Mouse (Mus musculus) CH12.LX (cell line): ENCODE measurements around the gene Noa1. TPM values are rescaled to one million over a fixed set of nuclear protein-coding genes. Genes with fewer than 3 reads are reported as not detected.

Experiments used
- DNase-seq: peaks from one replicate; pipeline ENCODE4 v3.0.0-alpha.2; 2013; ENCODE audit errors: extremely low read depth
- H3K27ac ChIP-seq: 2 replicates; pipeline ENCODE4 v1.5.1; 2012; ENCODE audit warnings: low read depth, mild to moderate bottlenecking, control low read depth, moderate library complexity; ENCODE audit not compliant: insufficient read depth
- H3K27me3 ChIP-seq: replicated peaks from 2 replicates; pipeline ENCODE3; 2012; ENCODE audit warnings: inconsistent platforms
- H3K36me3 ChIP-seq, 2 experiments: replicated peaks in 1 of 2; 2 replicates each; pipeline versions ENCODE3 to v1.6.1; 2012; ENCODE audit warnings: inconsistent platforms in 1 of 2, low read length in 1 of 2, mild to moderate bottlenecking in 1 of 2, mixed read lengths in 1 of 2, moderate library complexity in 1 of 2; ENCODE audit not compliant: control insufficient read depth in 1 of 2, insufficient read depth in 1 of 2
- H3K4me1 ChIP-seq, 2 experiments: 2 replicates each; pipeline ENCODE4 v1.6.1; 2012; ENCODE audit warnings: inconsistent platforms in 1 of 2, moderate library complexity in 1 of 2; ENCODE audit not compliant: insufficient read depth in 2 of 2, control insufficient read depth in 1 of 2
- H3K4me2 ChIP-seq: 2 replicates; pipeline ENCODE4 v1.6.1; 2012; ENCODE audit warnings: low read depth, mild to moderate bottlenecking, control low read depth; ENCODE audit not compliant: poor library complexity, insufficient read depth, severe bottlenecking
- H3K4me3 ChIP-seq, 3 experiments: fragments of 150-350 bp in 1 of 3; sonication (generic) in 1 of 3; replicated peaks in 1 of 3; 2 replicates each; pipeline versions ENCODE3 to v1.5.1; 2011 to 2012; ENCODE audit warnings: low read depth in 2 of 3, low read length in 2 of 3, mild to moderate bottlenecking in 2 of 3, moderate library complexity in 2 of 3, control low read depth in 1 of 3, improper control_type of control experiment in 1 of 3, inconsistent platforms in 1 of 3, mixed read lengths in 1 of 3; ENCODE audit not compliant: poor library complexity in 1 of 3
- H3K79me2 ChIP-seq: replicated peaks from 2 replicates; pipeline ENCODE4 v1.6.1; 2012; ENCODE audit warnings: mild to moderate bottlenecking, moderate library complexity; ENCODE audit not compliant: control insufficient read depth, poor library complexity, insufficient read depth, severe bottlenecking; ENCODE audit errors: extremely low read depth
- H3K9ac ChIP-seq: 2 replicates; pipeline ENCODE4 v1.6.1; 2012; ENCODE audit warnings: low read depth, mild to moderate bottlenecking, control low read depth, moderate library complexity; ENCODE audit not compliant: insufficient read depth
- H3K9me3 ChIP-seq: replicated peaks from 2 replicates; pipeline ENCODE3; 2012; ENCODE audit warnings: low read length, inconsistent platforms, mixed read lengths
- BHLHE40 ChIP-seq: IDR thresholded peaks from 2 replicates; pipeline ENCODE4 v1.6.1; 2011; ENCODE audit warnings: mild to moderate bottlenecking, low read depth, low read length, improper control_type of control experiment
- CHD2 ChIP-seq: IDR thresholded peaks from 2 replicates; pipeline ENCODE4 v1.6.1; 2011; ENCODE audit warnings: low read length, improper control_type of control experiment
- CTCF ChIP-seq, 2 experiments: IDR thresholded peaks in 1 of 2; conservative IDR thresholded peaks in 1 of 2; 2 replicates each; pipeline ENCODE4 v1.5.1; 2011 to 2012; ENCODE audit warnings: low read depth in 2 of 2, low read length in 2 of 2, improper control_type of control experiment in 1 of 2, inconsistent platforms in 1 of 2, mild to moderate bottlenecking in 1 of 2, moderate library complexity in 1 of 2
- EP300 ChIP-seq: IDR thresholded peaks from 2 replicates; pipeline ENCODE4 v1.6.1; 2011; ENCODE audit warnings: low read length, improper control_type of control experiment
- ETS1 ChIP-seq: conservative IDR thresholded peaks from 2 replicates; pipeline ENCODE4 v1.6.1; 2012; ENCODE audit warnings: low read depth, mild to moderate bottlenecking, inconsistent platforms, low read length, improper control_type of control experiment, moderate library complexity
- HCFC1 ChIP-seq: IDR thresholded peaks from 2 replicates; pipeline ENCODE4 v1.6.1; 2012; ENCODE audit warnings: low read depth, mild to moderate bottlenecking, inconsistent platforms, low read length, improper control_type of control experiment
- IRF4 ChIP-seq: IDR thresholded peaks from 2 replicates; pipeline ENCODE4 v1.6.1; 2014; ENCODE audit warnings: low read depth, mild to moderate bottlenecking, inconsistent platforms, low read length, improper control_type of control experiment
- JUN ChIP-seq: IDR thresholded peaks from 2 replicates; pipeline ENCODE4 v1.6.1; 2011; ENCODE audit warnings: low read depth, mild to moderate bottlenecking, low read length, improper control_type of control experiment, moderate library complexity; ENCODE audit not compliant: insufficient read depth
- JUND ChIP-seq: conservative IDR thresholded peaks from 2 replicates; pipeline ENCODE4 v1.6.1; 2011; ENCODE audit warnings: low read depth, low read length, improper control_type of control experiment
- MAFK ChIP-seq: IDR thresholded peaks from 2 replicates; pipeline ENCODE4 v1.6.1; 2011; ENCODE audit warnings: low read length, improper control_type of control experiment; ENCODE audit not compliant: insufficient replicate concordance
- NELFE ChIP-seq: IDR thresholded peaks from 2 replicates; pipeline ENCODE4 v1.6.1; 2011; ENCODE audit warnings: low read depth, low read length, improper control_type of control experiment
- NRF1 ChIP-seq: IDR thresholded peaks from 2 replicates; pipeline ENCODE4 v1.6.1; 2014; ENCODE audit warnings: low read depth, mild to moderate bottlenecking, inconsistent platforms, low read length, improper control_type of control experiment, moderate library complexity
- PAX5 ChIP-seq: IDR thresholded peaks from 2 replicates; pipeline ENCODE4 v1.6.1; 2012; ENCODE audit warnings: low read length, inconsistent platforms, mixed read lengths
- POLR2A ChIP-seq: IDR thresholded peaks from 2 replicates; pipeline ENCODE4 v1.6.1; 2011; ENCODE audit warnings: low read depth, mild to moderate bottlenecking, improper control_type of control experiment, low read length
- RAD21 ChIP-seq: IDR thresholded peaks from 2 replicates; pipeline ENCODE4 v1.6.1; 2011; ENCODE audit warnings: low read depth, mild to moderate bottlenecking, low read length, improper control_type of control experiment, moderate library complexity
- RCOR1 ChIP-seq: conservative IDR thresholded peaks from 2 replicates; pipeline ENCODE4 v1.6.1; 2012; ENCODE audit warnings: low read depth, mild to moderate bottlenecking, inconsistent platforms, low read length, improper control_type of control experiment
- SMC3 ChIP-seq: IDR thresholded peaks from 2 replicates; pipeline ENCODE4 v1.6.1; 2011; ENCODE audit warnings: low read depth, low read length, improper control_type of control experiment
- TCF12 ChIP-seq: IDR thresholded peaks from 2 replicates; pipeline ENCODE4 v1.6.1; 2014; ENCODE audit warnings: low read depth, mild to moderate bottlenecking, inconsistent platforms, low read length, improper control_type of control experiment
- UBTF ChIP-seq: IDR thresholded peaks from 2 replicates; pipeline ENCODE4 v1.6.1; 2012; ENCODE audit warnings: low read depth, mild to moderate bottlenecking, inconsistent platforms, low read length, improper control_type of control experiment, moderate library complexity
- USF1 ChIP-seq: IDR thresholded peaks from 2 replicates; pipeline ENCODE4 v1.6.1; 2014; ENCODE audit warnings: low read depth, mild to moderate bottlenecking, inconsistent platforms, low read length, improper control_type of control experiment
- USF2 ChIP-seq: conservative IDR thresholded peaks from 2 replicates; pipeline ENCODE4 v1.6.1; 2011; ENCODE audit warnings: low read depth, low read length, improper control_type of control experiment
- ZC3H11A ChIP-seq: IDR thresholded peaks from 2 replicates; pipeline ENCODE4 v1.6.1; 2012; ENCODE audit warnings: low read depth, mild to moderate bottlenecking, inconsistent platforms, low read length, improper control_type of control experiment
- ZKSCAN1 ChIP-seq: IDR thresholded peaks from 2 replicates; pipeline ENCODE4 v1.6.1; 2012; ENCODE audit warnings: low read depth, inconsistent platforms, low read length, improper control_type of control experiment, borderline replicate concordance
- ZNF384 ChIP-seq: IDR thresholded peaks from 2 replicates; pipeline ENCODE4 v1.6.1; 2012; ENCODE audit warnings: low read depth, low read length, improper control_type of control experiment, inconsistent platforms
- dilution Hi-C: fragments of 300-500 bp; cut with MboI; formaldehyde crosslinking; loops from 2 replicates; pipeline ENCODE4 v1.14.3; 2020; ENCODE audit warnings: low sequenced_read_pairs; ENCODE audit not compliant: extremely low pct_unique_long_range_greater_than_20kb, extremely low pct_ligation_motif_present
- in situ Hi-C: fragments of 300-500 bp; cut with MboI; formaldehyde crosslinking; loops from 3 replicates; pipeline ENCODE4 v1.14.3; 2019; ENCODE audit warnings: low sequenced_read_pairs, low pct_ligation_motif_present, low pct_unique_long_range_greater_than_20kb, mixed read lengths
- polyA plus RNA-seq: library from polyadenylated mRNA; unstranded; fragments of >175 nt; gene quantifications from 2 replicates; pipeline ENCODE4 v1.2.1, GENCODE M21; 2012; ENCODE audit warnings: low read depth; ENCODE audit not compliant: insufficient read length
- total RNA-seq, 2 experiments: library from RNA; depleted of rRNA; stranded (reverse); fragments of 300-350 nt in 1 of 2; fragments of >200 nt in 1 of 2; gene quantifications; 2 replicates each; pipeline ENCODE4 v1.2.3; 2012 to 2014

The Noa1 gene
- total and polyA plus RNA-seq, 3 experiments = 33.0 to 60.7 (median 45.7) TPM

GRCm38 (mm10) chr5:77275950-77276349 is 33.9 kb downstream of the Noa1 start:
- in situ Hi-C loops = no loop called here
- peaks cover 5 to 44% of the 10 kb centered on the region in 2 experiments; a peak in 3 of 4 replicates for H3K4me1 ChIP-seq
- no peak for DNase-seq
- no peaks in the 10 kb centered on the region for H3K27me3 ChIP-seq
- no peak overlapping the region for H3K27ac ChIP-seq
- dilution Hi-C loops = no loop called here
- TF ChIP-seq CTCF (conservative IDR thresholded peaks at IDR 0.05 in 1 of 2, IDR thresholded peaks at IDR 0.05 in 1 of 2; ENCODE audit: low read depth in 2 of 2, low read length in 2 of 2) = peak; percentile 64 to 74
- peak; percentile 29 for TF ChIP-seq SMC3
- no peak for TF ChIP-seq ZNF384
- TF ChIP-seq JUND = no peak
- peak; percentile 27 for TF ChIP-seq RAD21
- no peaks in the 10 kb centered on the region for H3K9me3 ChIP-seq
- no peak overlapping the region for H3K4me3 ChIP-seq
- H3K79me2 ChIP-seq = peaks cover 86% of the 10 kb centered on the region
- peaks cover 60 to 84% of the 10 kb centered on the region in 2 experiments for H3K36me3 ChIP-seq
- H3K4me2 ChIP-seq = no peak overlapping the region
- no peak overlapping the region for H3K9ac ChIP-seq

- H3K4me1 ChIP-seq = peaks cover 5 to 59% of the 10 kb centered on the region in 2 experiments; a peak in 3 of 4 replicates
- no peak overlapping the region for H3K4me3 ChIP-seq
- no peak overlapping the region for H3K27ac ChIP-seq
- H3K9me3 ChIP-seq = peaks cover 9% of the 10 kb centered on the region
- no peaks in the 10 kb centered on the region for H3K27me3 ChIP-seq
- H3K4me2 ChIP-seq = no peak overlapping the region
- peaks cover 97% of the 10 kb centered on the region for H3K79me2 ChIP-seq
- in situ Hi-C loops (no loop called here), dilution Hi-C loops (no loop called here)
- H3K9ac ChIP-seq = no peak overlapping the region
- DNase-seq = peak; percentile 76
- TF ChIP-seq ZNF384 = 0 out of 2 replicates have a peak, but pooled peaks have one; percentile 12
- TF ChIP-seq POLR2A = no peak
- TF ChIP-seq IRF4 = no peak
- no peak for TF ChIP-seq TCF12
- no peak for TF ChIP-seq CHD2
- no peak for TF ChIP-seq USF1
- TF ChIP-seq BHLHE40 = no peak
- no peak for TF ChIP-seq USF2
- no peak for TF ChIP-seq MAFK
- peak in 1 of 2 experiments; percentile 37; a peak in 2 of 4 replicates for TF ChIP-seq CTCF (conservative IDR thresholded peaks at IDR 0.05 in 1 of 2, IDR thresholded peaks at IDR 0.05 in 1 of 2; ENCODE audit: low read depth in 2 of 2, low read length in 2 of 2)
- H3K36me3 ChIP-seq = peaks cover 59 to 82% of the 10 kb centered on the region in 2 experiments
Measured at GRCm38 (mm10) chr5:77273151-77273550, 36.7 kb downstream of the Noa1 start.

DNA sequence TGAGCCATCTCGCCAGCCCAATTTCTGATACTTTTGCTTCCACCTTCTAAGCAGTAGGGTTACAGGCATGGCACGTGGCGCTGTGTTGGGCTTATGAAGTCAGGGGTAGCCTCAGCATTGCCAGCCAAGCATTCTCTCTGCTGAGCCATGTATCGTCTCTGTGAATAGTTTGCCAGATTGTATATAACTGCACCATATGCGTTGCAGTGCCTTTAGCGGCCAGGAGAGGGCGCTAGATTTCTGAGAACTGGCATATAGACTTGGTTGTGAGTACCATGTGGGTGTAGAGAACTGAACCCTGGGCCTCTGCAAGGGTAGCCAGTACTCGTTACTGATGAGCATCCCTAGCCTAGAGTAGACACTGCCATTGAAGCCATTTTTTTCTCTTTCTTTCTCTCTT is 40.5 kb downstream of the Noa1 start:
- H3K27ac ChIP-seq = no peak overlapping the region
- 0 out of 2 replicates have a peak overlapping the region, but pooled peaks have one; percentile 45 for H3K4me2 ChIP-seq
- in situ Hi-C loops (no loop called here), dilution Hi-C loops (no loop called here)
- H3K79me2 ChIP-seq = peaks cover 75% of the 10 kb centered on the region
- peaks cover 35 to 52% of the 10 kb centered on the region in 2 experiments for H3K36me3 ChIP-seq
- H3K4me3 ChIP-seq = no peak overlapping the region
- DNase-seq = no peak
- H3K9me3 ChIP-seq = peaks cover 15% of the 10 kb centered on the region
- no peaks in the 10 kb centered on the region for H3K27me3 ChIP-seq
- no peak for TF ChIP-seq BHLHE40
- no peak for TF ChIP-seq JUN
- peak; percentile 33 to 47; a peak in 3 of 4 replicates for TF ChIP-seq CTCF (conservative IDR thresholded peaks at IDR 0.05 in 1 of 2, IDR thresholded peaks at IDR 0.05 in 1 of 2; ENCODE audit: low read depth in 2 of 2, low read length in 2 of 2)
- no peak for TF ChIP-seq ETS1
- TF ChIP-seq ZKSCAN1 = no peak
- TF ChIP-seq PAX5 = no peak
- no peak for TF ChIP-seq EP300
- TF ChIP-seq USF1 = no peak
- no peak for TF ChIP-seq ZC3H11A
- no peak for TF ChIP-seq UBTF
- TF ChIP-seq HCFC1 = no peak
- TF ChIP-seq POLR2A = no peak
- no peak for TF ChIP-seq RCOR1
- TF ChIP-seq SMC3 = 0 out of 2 replicates have a peak, but pooled peaks have one; percentile 7
- TF ChIP-seq NRF1 = no peak
- TF ChIP-seq NELFE = no peak
- H3K4me1 ChIP-seq = peaks cover 7 to 61% of the 10 kb centered on the region in 2 experiments
- no peak overlapping the region for H3K9ac ChIP-seq
